Mouse (Mus musculus): ENCODE data around the gene St8sia1. TPM values are rescaled to one million over a fixed set of nuclear protein-coding genes. Genes with fewer than 3 reads are reported as not detected.

St8sia1 gene
- polyA plus RNA-seq, 1 experiment from 2014 or later: 3.4 TPM

- Histone ChIP-seq H3K4me1 (peaks cover 10% of the 10 kb centered on the region), H3K9me3 (no peaks in the 10 kb centered on the region), H3K4me3 (no peak overlapping the region), H3K36me3 (no peaks in the 10 kb centered on the region), H3K27me3 (ENCODE audit: insufficient read depth, poor library complexity, severe bottlenecking) (peaks cover 14% of the 10 kb centered on the region), H3K27ac (no peak overlapping the region)
- 96% methylated on average over 1 of the region's 1 CpGs for WGBS
- DNase-seq (ENCODE audit: low spot score): no peak
Measured at GRCm38 (mm10) chr6:142967407-142967806, 3.2 kb upstream of the St8sia1 start.

- peaks cover 19% of the 10 kb centered on the region for H3K27me3 ChIP-seq (ENCODE audit: insufficient read depth, poor library complexity, severe bottlenecking)
Measured at GRCm38 (mm10) chr6:142964531-142965385, 506 bp upstream of the St8sia1 start.

GRCm38 (mm10) chr6:142963480-142964075 lies 674 bp downstream of the St8sia1 start:
- H3K4me3 ChIP-seq: peak overlapping the region; percentile 79
- 22% methylated on average over 30 of the region's 30 CpGs for WGBS
- peaks cover 10% of the 10 kb centered on the region for H3K4me1 ChIP-seq
- peak overlapping the region; percentile 88 for H3K27ac ChIP-seq
- H3K9me3 ChIP-seq: no peaks in the 10 kb centered on the region
- H3K36me3 ChIP-seq: no peaks in the 10 kb centered on the region
- peak; percentile 79 for DNase-seq (ENCODE audit: low spot score)
- H3K27me3 ChIP-seq (ENCODE audit: insufficient read depth, poor library complexity, severe bottlenecking): peaks cover 19% of the 10 kb centered on the region

More at GRCm38 (mm10) chr6:142964531-142965385, 506 bp upstream of the St8sia1 start:
- Histone ChIP-seq H3K4me1 (peaks cover 10% of the 10 kb centered on the region), H3K36me3 (no peaks in the 10 kb centered on the region), H3K9me3 (no peaks in the 10 kb centered on the region), H3K4me3 (peak overlapping the region; percentile 79), H3K27ac (peak overlapping the region; percentile 88)
- DNase-seq (ENCODE audit: low spot score): peak; percentile 90
- WGBS: under 1% methylated on average over 39 of the region's 39 CpGs

- no peaks in the 10 kb centered on the region for H3K9me3 ChIP-seq
- no peaks in the 10 kb centered on the region for H3K36me3 ChIP-seq
- 90% methylated on average over 14 of the region's 14 CpGs for WGBS
- no peak overlapping the region for H3K27ac ChIP-seq
- peak overlapping the region; percentile 79; the same call in 1 of the 2 replicates for H3K4me3 ChIP-seq
- DNase-seq (ENCODE audit: low spot score): no peak
- peaks cover 19% of the 10 kb centered on the region for H3K27me3 ChIP-seq (ENCODE audit: insufficient read depth, poor library complexity, severe bottlenecking)
- peaks cover 10% of the 10 kb centered on the region for H3K4me1 ChIP-seq
Measured at GRCm38 (mm10) chr6:142962881-142963280, 1.4 kb downstream of the St8sia1 start.

GRCm38 (mm10) chr6:142962476-142962875 lies 1.8 kb downstream of the St8sia1 start:
- Histone ChIP-seq H3K27me3 (ENCODE audit: insufficient read depth, poor library complexity, severe bottlenecking) (peaks cover 19% of the 10 kb centered on the region), H3K27ac (no peak overlapping the region), H3K36me3 (no peaks in the 10 kb centered on the region), H3K4me3 (0 out of 2 replicates have a peak overlapping the region, but pooled peaks have one; percentile 3), H3K9me3 (no peaks in the 10 kb centered on the region), H3K4me1 (peaks cover 10% of the 10 kb centered on the region)
- WGBS: 67% methylated on average over 10 of the region's 10 CpGs
- no peak for DNase-seq (ENCODE audit: low spot score)

GRCm38 (mm10) chr6:142961721-142962455 lies 2.4 kb downstream of the St8sia1 start:
- H3K27ac ChIP-seq: no peak overlapping the region
- peaks cover 19% of the 10 kb centered on the region for H3K27me3 ChIP-seq (ENCODE audit: insufficient read depth, poor library complexity, severe bottlenecking)
- DNase-seq (ENCODE audit: low spot score): no peak
- no peaks in the 10 kb centered on the region for H3K9me3 ChIP-seq
- WGBS: 80% methylated on average over 9 of the region's 9 CpGs
- H3K4me1 ChIP-seq: peaks cover 10% of the 10 kb centered on the region
- H3K36me3 ChIP-seq: no peaks in the 10 kb centered on the region
- H3K4me3 ChIP-seq: no peak overlapping the region

GRCm38 (mm10) chr6:142956556-142956955 lies 7.7 kb downstream of the St8sia1 start:
- Histone ChIP-seq H3K9me3 (no peaks in the 10 kb centered on the region), H3K27ac (no peak overlapping the region), H3K36me3 (no peaks in the 10 kb centered on the region), H3K4me3 (no peak overlapping the region), H3K27me3 (ENCODE audit: insufficient read depth, poor library complexity, severe bottlenecking) (no peaks in the 10 kb centered on the region), H3K4me1 (0 out of 2 replicates have a peak, but pooled peaks cover 4% of the 10 kb centered on the region)
- 86% methylated on average over 4 of the region's 4 CpGs for WGBS
- no peak for DNase-seq (ENCODE audit: low spot score)

GRCm38 (mm10) chr6:142955281-142955680 lies 9.0 kb downstream of the St8sia1 start:
- Histone ChIP-seq H3K4me3 (no peak overlapping the region), H3K4me1 (0 out of 2 replicates have a peak, but pooled peaks cover 6% of the 10 kb centered on the region), H3K9me3 (no peaks in the 10 kb centered on the region), H3K27ac (no peak overlapping the region), H3K36me3 (no peaks in the 10 kb centered on the region), H3K27me3 (ENCODE audit: insufficient read depth, poor library complexity, severe bottlenecking) (no peaks in the 10 kb centered on the region)
- DNase-seq (ENCODE audit: low spot score): no peak
- 85% methylated on average over 3 of the region's 3 CpGs for WGBS

GRCm38 (mm10) chr6:142953189-142953588 lies 11.1 kb downstream of the St8sia1 start:
- DNase-seq (ENCODE audit: low spot score): no peak
- 0 out of 2 replicates have a peak, but pooled peaks cover 7% of the 10 kb centered on the region for H3K4me1 ChIP-seq
- no peaks in the 10 kb centered on the region for H3K27me3 ChIP-seq (ENCODE audit: insufficient read depth, poor library complexity, severe bottlenecking)
- no peak overlapping the region for H3K4me3 ChIP-seq
- no peaks in the 10 kb centered on the region for H3K36me3 ChIP-seq
- H3K27ac ChIP-seq: no peak overlapping the region
- no peaks in the 10 kb centered on the region for H3K9me3 ChIP-seq

- H3K27me3 ChIP-seq (ENCODE audit: insufficient read depth, poor library complexity, severe bottlenecking): no peaks in the 10 kb centered on the region
- H3K36me3 ChIP-seq: no peaks in the 10 kb centered on the region
- 91% methylated on average over 7 of the region's 7 CpGs for WGBS
- 0 out of 2 replicates have a peak, but pooled peaks cover 7% of the 10 kb centered on the region for H3K4me1 ChIP-seq
- no peak overlapping the region for H3K27ac ChIP-seq
- no peak overlapping the region for H3K4me3 ChIP-seq
- H3K9me3 ChIP-seq: no peaks in the 10 kb centered on the region
- no peak for DNase-seq (ENCODE audit: low spot score)
Measured at GRCm38 (mm10) chr6:142952361-142952954, 11.8 kb downstream of the St8sia1 start.

GRCm38 (mm10) chr6:142951564-142952308 lies 12.5 kb downstream of the St8sia1 start:
- WGBS: 84% methylated on average over 7 of the region's 7 CpGs
- Histone ChIP-seq H3K27me3 (ENCODE audit: insufficient read depth, poor library complexity, severe bottlenecking) (no peaks in the 10 kb centered on the region), H3K27ac (no peak overlapping the region), H3K4me1 (0 out of 2 replicates have a peak, but pooled peaks cover 7% of the 10 kb centered on the region), H3K4me3 (no peak overlapping the region), H3K9me3 (no peaks in the 10 kb centered on the region), H3K36me3 (no peaks in the 10 kb centered on the region)
- DNase-seq (ENCODE audit: low spot score): no peak

- H3K27ac ChIP-seq: no peak overlapping the region
- WGBS: 84% methylated on average over 11 of the region's 11 CpGs
- no peaks in the 10 kb centered on the region for H3K27me3 ChIP-seq (ENCODE audit: insufficient read depth, poor library complexity, severe bottlenecking)
- no peak for DNase-seq (ENCODE audit: low spot score)
- no peak overlapping the region for H3K4me3 ChIP-seq
- no peaks in the 10 kb centered on the region for H3K36me3 ChIP-seq
- H3K4me1 ChIP-seq: peaks cover 13% of the 10 kb centered on the region
- no peaks in the 10 kb centered on the region for H3K9me3 ChIP-seq
Measured at GRCm38 (mm10) chr6:142950354-142950753, 13.9 kb downstream of the St8sia1 start.

Data from heart, embryonic 10.5 days (tissue).